Mouse (Mus musculus): ENCODE data around the gene Hypm. TPM values are rescaled to one million over a fixed set of nuclear protein-coding genes. Genes with fewer than 3 reads are reported as not detected.

The Hypm gene
- polyA plus RNA-seq (2015; fragmentation: Nextera tagmentation; extraction: Ambion mirVana), result not detected in 2 replicates

DNA sequence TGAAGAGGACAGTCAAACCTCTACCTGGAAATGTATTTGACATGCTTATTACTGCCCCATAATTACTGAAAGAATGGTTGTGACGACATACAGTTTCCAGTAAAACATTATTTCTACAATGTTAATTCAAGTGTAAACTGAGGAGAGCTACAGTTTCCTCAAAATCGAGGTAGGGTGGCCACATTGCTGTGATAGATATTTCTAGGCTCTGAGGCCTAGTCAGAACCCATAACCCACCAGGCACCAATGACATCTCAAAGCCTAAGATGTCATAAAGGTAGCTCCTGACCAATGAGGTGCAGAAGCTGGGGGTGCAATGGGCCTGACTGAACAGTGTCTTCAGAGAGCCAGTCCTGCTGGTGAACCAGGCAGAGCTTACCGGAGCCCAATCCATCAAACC is at the start of gene Hypm:
Gene Hypm (plus strand): TSS at position 301 of the 400 bp plus-strand sequence.
- WGBS, result 75% methylated on average over 3 of the region's 3 CpGs
- Histone ChIP-seq H3K9ac (no peak within 1 kb of the TSS), H3K27me3 (no peaks in the 10 kb centered on the region)

DNA sequence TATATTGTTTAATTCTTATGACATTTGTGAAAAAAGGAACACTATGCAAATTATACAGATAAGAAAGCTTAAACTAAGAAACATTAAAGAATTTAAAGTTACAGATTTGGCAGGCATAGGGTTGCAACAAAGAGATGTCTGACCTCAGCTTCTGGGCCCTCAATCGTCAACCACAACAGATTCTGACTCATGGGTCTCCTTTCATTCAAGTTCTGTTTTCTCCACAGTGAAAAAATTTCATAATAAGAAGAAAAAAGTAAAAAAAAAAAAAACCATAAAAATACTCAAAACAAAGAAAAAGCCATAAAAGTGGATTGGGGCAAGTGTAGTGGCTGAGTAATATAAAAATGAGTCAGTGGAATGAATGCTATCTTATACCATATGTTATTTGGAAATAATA is 36.6 kb upstream of the Hypm start:
- H3K27me3 ChIP-seq, result no peaks in the 10 kb centered on the region
- no peaks in the 10 kb centered on the region for H3K4me1 ChIP-seq
- H3K4me2 ChIP-seq, result no peak overlapping the region
- ATAC-seq (ENCODE audit: borderline replicate concordance, extremely low read depth, low FRiP score, low TSS enrichment), result no peak
- 66% methylated on average over 1 of the region's 1 CpGs for WGBS
- no peaks in the 10 kb centered on the region for H3K36me3 ChIP-seq
- H3K27ac ChIP-seq, result no peak overlapping the region
- H3K9me3 ChIP-seq, result no peaks in the 10 kb centered on the region
- H3K9ac ChIP-seq, result no peak overlapping the region
- H3K4me3 ChIP-seq, result no peak overlapping the region

More for the DNA sequence above, at the start of gene Hypm:
- Histone ChIP-seq H3K9me3 (no peaks in the 10 kb centered on the region), H3K4me1 (no peaks in the 10 kb centered on the region), H3K4me3 (no peak within 1 kb of the TSS), H3K36me3 (no peaks in the 10 kb centered on the region), H3K4me2 (no peak within 1 kb of the TSS), H3K27ac (no peak within 1 kb of the TSS)
- no peak for ATAC-seq (ENCODE audit: borderline replicate concordance, extremely low read depth, low FRiP score, low TSS enrichment)

DNA sequence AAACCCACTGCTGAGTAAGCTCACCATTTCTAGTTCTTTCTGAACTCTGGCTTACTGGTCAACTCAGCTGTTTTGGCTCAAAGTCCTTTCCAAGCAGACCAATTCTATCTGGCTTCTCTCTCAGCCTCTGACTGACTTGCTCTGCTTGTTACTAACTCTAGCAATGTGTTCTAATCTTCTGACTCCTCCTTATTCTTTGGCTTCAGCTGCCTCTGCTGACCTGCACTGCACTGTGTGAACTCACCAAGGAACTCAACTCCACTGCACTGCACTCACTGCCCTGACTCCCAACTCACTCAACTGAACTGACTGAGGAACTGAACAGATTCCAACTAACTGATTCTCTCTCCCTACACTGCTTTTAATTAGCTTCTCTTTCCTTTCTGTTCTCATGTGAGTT is 34.3 kb upstream of the Hypm start:
- Histone ChIP-seq H3K27me3 (no peaks in the 10 kb centered on the region), H3K36me3 (no peaks in the 10 kb centered on the region), H3K9me3 (no peaks in the 10 kb centered on the region), H3K27ac (no peak overlapping the region), H3K9ac (no peak overlapping the region), H3K4me1 (no peaks in the 10 kb centered on the region), H3K4me2 (no peak overlapping the region), H3K4me3 (no peak overlapping the region)
- ATAC-seq (ENCODE audit: borderline replicate concordance, extremely low read depth, low FRiP score, low TSS enrichment), result no peak

DNA sequence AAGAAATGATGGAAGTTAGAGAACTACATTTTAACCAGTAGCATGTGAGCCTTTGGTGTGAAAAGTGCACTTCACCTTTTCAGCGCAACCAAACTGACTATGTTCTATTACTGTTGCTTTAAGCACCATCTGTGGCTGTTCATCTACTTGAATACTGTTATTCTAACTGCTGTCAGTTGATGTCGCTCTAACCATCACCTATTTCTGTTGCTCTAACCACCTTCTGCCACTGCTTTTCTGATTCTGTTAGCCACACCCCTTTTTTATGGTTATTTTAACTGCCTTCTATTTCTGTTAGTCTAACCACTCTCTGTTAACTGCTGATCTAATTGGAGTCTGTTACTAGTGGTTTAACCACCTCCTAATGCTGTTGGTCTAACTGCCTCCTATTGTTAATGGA is 11.9 kb upstream of the Hypm start:
- Histone ChIP-seq H3K4me3 (no peak overlapping the region), H3K27ac (no peak overlapping the region), H3K9ac (no peak overlapping the region), H3K9me3 (no peaks in the 10 kb centered on the region), H3K4me2 (no peak overlapping the region), H3K36me3 (no peaks in the 10 kb centered on the region), H3K4me1 (no peaks in the 10 kb centered on the region), H3K27me3 (no peaks in the 10 kb centered on the region)
- no peak for ATAC-seq (ENCODE audit: borderline replicate concordance, extremely low read depth, low FRiP score, low TSS enrichment)
- WGBS, result 62% methylated on average over 2 of the region's 2 CpGs

DNA sequence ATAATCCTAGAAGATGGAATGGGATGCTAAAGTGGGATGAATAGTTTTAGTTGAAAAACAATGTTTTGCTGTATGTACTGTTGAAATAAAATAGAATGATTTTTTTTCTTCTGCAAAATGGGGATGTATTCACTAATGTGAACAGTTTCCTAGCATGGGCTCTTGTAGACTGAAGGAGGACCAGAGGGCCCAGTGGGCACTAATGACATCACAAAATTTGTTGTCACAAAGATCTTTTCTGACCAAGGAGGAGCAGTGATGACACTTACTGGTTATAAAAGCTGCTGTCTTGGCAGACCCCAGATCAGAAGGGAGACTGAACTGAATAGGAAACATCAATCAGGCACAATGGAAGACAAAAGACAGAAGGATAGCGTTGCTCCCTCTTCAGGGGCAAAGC is 2.7 kb downstream of the Hypm start, which contains the start of gene H2al3:
Gene H2al3 (plus strand): TSS at position 301 of the 400 bp plus-strand sequence.
- ATAC-seq (ENCODE audit: borderline replicate concordance, extremely low read depth, low FRiP score, low TSS enrichment), result no peak
- Histone ChIP-seq H3K27ac (no peak within 1 kb of the TSS), H3K4me2 (no peak within 1 kb of the TSS), H3K27me3 (no peaks in the 10 kb centered on the region), H3K9me3 (no peaks in the 10 kb centered on the region), H3K4me1 (no peaks in the 10 kb centered on the region), H3K9ac (no peak within 1 kb of the TSS), H3K4me3 (no peak within 1 kb of the TSS), H3K36me3 (no peaks in the 10 kb centered on the region)
- 48% methylated on average over 1 of the region's 1 CpGs for WGBS

DNA sequence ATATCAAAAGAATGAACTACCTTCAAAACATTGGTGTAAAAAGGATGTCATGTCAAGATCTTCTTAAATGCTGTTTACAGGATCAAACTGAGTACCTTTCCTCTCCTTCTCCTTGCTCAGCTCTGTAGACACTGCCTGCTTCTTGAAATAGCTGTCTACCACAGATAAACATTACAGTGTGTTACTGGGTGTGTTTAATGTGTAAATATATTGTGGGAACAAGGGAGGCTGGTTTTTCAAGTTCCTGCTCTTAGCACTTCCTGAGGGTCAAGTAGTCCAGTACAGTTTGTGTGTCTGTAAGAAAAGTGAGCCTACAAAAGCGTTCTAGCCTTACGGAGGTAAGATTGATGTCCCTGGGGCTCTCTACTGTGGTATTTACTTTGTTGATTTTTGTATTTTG is 15.1 kb downstream of the Hypm start:
- Histone ChIP-seq H3K27me3 (no peaks in the 10 kb centered on the region), H3K36me3 (no peaks in the 10 kb centered on the region), H3K9ac (no peak overlapping the region), H3K4me1 (no peaks in the 10 kb centered on the region), H3K4me3 (no peak overlapping the region), H3K27ac (no peak overlapping the region), H3K9me3 (no peaks in the 10 kb centered on the region), H3K4me2 (no peak overlapping the region)
- WGBS, result 59% methylated on average over 2 of the region's 2 CpGs
- ATAC-seq (ENCODE audit: borderline replicate concordance, extremely low read depth, low FRiP score, low TSS enrichment), result no peak

DNA sequence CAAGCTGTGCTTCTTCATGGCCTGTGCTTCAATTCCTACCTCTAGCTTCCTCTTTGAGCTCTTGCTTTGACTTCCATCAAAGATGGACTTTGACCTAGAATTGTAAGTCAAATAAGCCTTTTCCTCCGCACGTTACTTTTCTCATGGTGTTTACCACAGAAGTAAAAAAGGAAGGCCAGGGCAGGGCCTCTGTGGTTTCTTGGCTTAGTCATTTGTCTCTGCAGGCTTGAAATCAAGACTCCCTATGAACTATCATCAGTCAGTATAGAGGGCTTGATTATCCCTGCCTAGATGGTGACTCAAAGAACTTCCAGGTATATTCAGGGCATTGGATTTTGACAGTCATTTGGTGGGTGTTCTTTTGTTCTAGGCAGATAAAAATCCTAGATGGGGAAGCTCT is 28.8 kb downstream of the Hypm start:
- Histone ChIP-seq H3K4me3 (no peak overlapping the region), H3K36me3 (no peaks in the 10 kb centered on the region), H3K27me3 (no peaks in the 10 kb centered on the region), H3K27ac (no peak overlapping the region), H3K4me1 (no peaks in the 10 kb centered on the region), H3K4me2 (no peak overlapping the region), H3K9ac (no peak overlapping the region), H3K9me3 (no peaks in the 10 kb centered on the region)
- WGBS, result 92% methylated on average over 2 of the region's 2 CpGs
- ATAC-seq (ENCODE audit: borderline replicate concordance, extremely low read depth, low FRiP score, low TSS enrichment), result no peak

DNA sequence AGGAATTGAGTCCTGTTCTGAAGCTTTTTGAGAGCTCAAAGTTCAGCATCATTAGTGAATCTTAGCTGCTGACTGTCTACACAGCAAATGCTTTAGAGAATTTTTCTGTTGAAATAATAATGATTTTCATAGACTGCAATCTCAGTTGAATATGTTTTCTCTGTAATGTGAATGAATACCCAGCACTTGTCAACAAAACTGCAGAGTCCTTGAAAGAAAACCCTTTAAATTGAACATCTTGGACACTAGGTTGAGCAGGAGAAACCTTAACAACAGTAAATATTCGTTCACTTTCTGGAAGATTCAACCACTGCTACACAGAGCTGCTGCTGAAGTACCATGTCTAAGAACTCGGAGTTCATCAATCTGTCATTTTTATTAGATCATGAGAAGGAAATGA is 38.6 kb downstream of the Hypm start, which contains the start of gene Sytl5:
Gene Sytl5 (plus strand): TSS at position 301 of the 400 bp plus-strand sequence.
- no peaks in the 10 kb centered on the region for H3K4me1 ChIP-seq
- no peaks in the 10 kb centered on the region for H3K36me3 ChIP-seq
- no peak for ATAC-seq (ENCODE audit: borderline replicate concordance, extremely low read depth, low FRiP score, low TSS enrichment)
- H3K4me2 ChIP-seq, result no peak within 1 kb of the TSS
- H3K4me3 ChIP-seq, result no peak within 1 kb of the TSS
- WGBS, result 66% methylated on average over 2 of the region's 2 CpGs
- H3K27me3 ChIP-seq, result no peaks in the 10 kb centered on the region
- no peaks in the 10 kb centered on the region for H3K9me3 ChIP-seq
- H3K9ac ChIP-seq, result no peak within 1 kb of the TSS
- no peak within 1 kb of the TSS for H3K27ac ChIP-seq

Other genes with a start within 250 kb of the Hypm start
- gene Dynlt3, start 183.9 kb upstream of the Hypm start, polyA plus RNA-seq (2015; fragmentation: Nextera tagmentation; extraction: Ambion mirVana), result 63.1 and 66.7 TPM in 2 replicates
- gene H2al3, start 2.8 kb downstream of the Hypm start, polyA plus RNA-seq (2015; fragmentation: Nextera tagmentation; extraction: Ambion mirVana), result not detected in 2 replicates
- 0.70 and 0.96 TPM in 2 replicates for gene Sytl5, start 38.7 kb downstream of the Hypm start, polyA plus RNA-seq (2015; fragmentation: Nextera tagmentation; extraction: Ambion mirVana)

Measured in lung, embryonic 15.5 days (tissue).